Mouse (Mus musculus) cerebellum, adult 2 months (tissue): Measurements from ENCODE around the gene Baz1a. TPM values are rescaled to one million over a fixed set of nuclear protein-coding genes. Genes with fewer than 3 reads are reported as not detected.

Source experiments
- DNase-seq, 2 experiments: peaks; one replicate each; pipeline ENCODE4 v3.0.0; 2021
- H3K27ac ChIP-seq: fragments of 200-500 bp; 2 replicates; pipeline ENCODE4 v1.5.1; 2012; ENCODE audit warnings: low read length, control low read depth, inconsistent platforms; ENCODE audit not compliant: insufficient read depth
- H3K27me3 ChIP-seq: fragments of 200-500 bp; 2 replicates; pipeline ENCODE4 v1.6.1; 2012; ENCODE audit warnings: inconsistent platforms, mild to moderate bottlenecking, low read length, moderate library complexity; ENCODE audit not compliant: control insufficient read depth, insufficient read depth
- H3K4me1 ChIP-seq: fragments of 200-500 bp; 2 replicates; pipeline ENCODE4 v1.6.1; 2011; ENCODE audit warnings: low read length; ENCODE audit not compliant: control insufficient read depth, insufficient read depth
- H3K4me3 ChIP-seq: fragments of 200-500 bp; replicated peaks from 2 replicates; pipeline ENCODE3; 2011; ENCODE audit warnings: mild to moderate bottlenecking, low read depth, low read length, control low read depth; ENCODE audit not compliant: insufficient read depth
- CTCF ChIP-seq: fragments of 200-500 bp; IDR thresholded peaks from 2 replicates; pipeline ENCODE4 v1.5.1; 2011; ENCODE audit warnings: low read depth, mild to moderate bottlenecking, control low read depth, low read length, moderate library complexity, borderline replicate concordance; ENCODE audit not compliant: insufficient read depth
- POLR2A ChIP-seq: fragments of 200-500 bp; IDR thresholded peaks from 2 replicates; pipeline ENCODE4 v1.6.1; 2011; ENCODE audit warnings: low read length, control low read depth, borderline replicate concordance; ENCODE audit not compliant: insufficient read depth
- WGBS: fragments of 180-500 bp; shearing (Covaris S2); methylation state at CpG from one replicate; pipeline ENCODE4 v1.1.7; 2018; 5-methylcytosine and 5-hydroxymethylcytosine counted together
- polyA plus RNA-seq: library from polyadenylated mRNA; depleted of rRNA; stranded (reverse); fragments of >200 nt; gene quantifications from 2 replicates; pipeline ENCODE4 v1.2.3, GENCODE M21; 2012

Baz1a gene
- polyA plus RNA-seq, 1 experiment: 0.62 TPM

DNA sequence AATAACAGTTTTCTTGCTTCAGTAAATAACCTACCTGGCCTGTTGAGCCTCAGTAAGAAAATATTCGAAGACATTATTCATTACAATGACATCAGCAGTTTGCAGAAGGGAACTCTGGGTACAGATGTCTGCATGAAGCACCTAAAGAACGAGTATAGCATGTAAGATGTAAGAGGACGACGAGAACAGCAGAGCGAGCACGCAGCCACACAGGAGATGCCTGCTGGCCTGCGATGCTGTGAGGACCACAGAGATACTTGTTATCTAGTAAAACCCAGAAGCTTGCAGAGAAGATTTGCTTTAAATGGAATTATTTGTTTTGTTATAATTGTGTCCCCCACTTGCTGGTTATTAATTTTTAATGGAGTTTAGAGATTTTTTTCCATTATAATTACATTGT lies 39.1 kb upstream of the Baz1a start:
- 90% methylated on average over 7 of the region's 7 CpGs for WGBS

DNA sequence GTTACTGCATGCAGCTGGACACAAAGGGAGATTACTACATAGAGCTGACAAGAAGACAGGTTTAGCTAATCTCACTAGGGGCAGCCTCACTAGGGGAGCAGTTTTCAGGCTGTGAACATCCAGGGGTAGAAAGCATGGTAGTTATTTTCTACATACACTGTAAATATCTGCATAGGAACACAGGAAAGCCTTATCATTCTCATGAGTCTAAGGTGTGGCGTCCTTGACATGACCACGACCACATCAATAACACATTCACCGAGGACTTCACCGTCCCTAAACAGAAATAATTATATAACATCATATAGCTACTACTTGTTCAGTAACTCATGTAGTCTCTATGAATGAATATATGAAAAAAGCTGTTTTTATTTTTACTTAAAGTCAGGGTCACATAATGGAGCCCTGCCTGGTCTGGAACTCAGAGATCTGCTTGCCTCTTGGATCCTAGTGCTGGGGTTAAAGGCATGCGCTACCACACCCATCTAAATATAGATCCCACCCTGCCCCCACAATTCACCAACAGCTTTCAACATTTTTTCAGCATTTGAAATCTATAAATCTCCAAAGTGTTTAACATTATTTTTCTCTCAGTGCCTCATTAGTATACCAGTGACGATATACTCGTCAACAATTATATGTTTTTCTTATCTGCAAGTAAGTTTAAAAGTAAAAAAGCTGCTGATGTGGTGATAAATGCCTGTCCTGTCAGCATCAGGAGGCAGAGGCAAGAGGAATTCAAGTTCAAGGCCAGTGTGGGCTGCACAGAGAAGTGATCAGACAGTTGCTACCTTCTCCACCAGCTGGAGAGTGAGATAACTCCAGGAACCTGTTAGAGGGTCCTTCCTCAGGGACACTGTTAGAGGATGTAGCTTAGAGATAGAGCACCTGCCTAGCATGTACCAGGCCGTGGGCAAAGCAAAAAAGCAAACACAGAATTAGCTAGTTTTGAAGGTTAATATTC lies 37.3 kb upstream of the Baz1a start:
- Histone ChIP-seq H3K4me1 (no peaks in the 10 kb centered on the region), H3K4me3 (no peak overlapping the region), H3K27me3 (no peaks in the 10 kb centered on the region), H3K27ac (no peak overlapping the region)
- TF ChIP-seq CTCF (no peak), POLR2A (no peak)
- 95% methylated on average over 8 of the region's 8 CpGs for WGBS
- DNase-seq: no peak

More for the DNA sequence above, 39.1 kb upstream of the Baz1a start:
- no peaks in the 10 kb centered on the region for H3K27me3 ChIP-seq
- H3K27ac ChIP-seq: no peak overlapping the region
- TF ChIP-seq CTCF (no peak), POLR2A (no peak)
- no peak for DNase-seq
- H3K4me1 ChIP-seq: no peaks in the 10 kb centered on the region
- no peak overlapping the region for H3K4me3 ChIP-seq

DNA sequence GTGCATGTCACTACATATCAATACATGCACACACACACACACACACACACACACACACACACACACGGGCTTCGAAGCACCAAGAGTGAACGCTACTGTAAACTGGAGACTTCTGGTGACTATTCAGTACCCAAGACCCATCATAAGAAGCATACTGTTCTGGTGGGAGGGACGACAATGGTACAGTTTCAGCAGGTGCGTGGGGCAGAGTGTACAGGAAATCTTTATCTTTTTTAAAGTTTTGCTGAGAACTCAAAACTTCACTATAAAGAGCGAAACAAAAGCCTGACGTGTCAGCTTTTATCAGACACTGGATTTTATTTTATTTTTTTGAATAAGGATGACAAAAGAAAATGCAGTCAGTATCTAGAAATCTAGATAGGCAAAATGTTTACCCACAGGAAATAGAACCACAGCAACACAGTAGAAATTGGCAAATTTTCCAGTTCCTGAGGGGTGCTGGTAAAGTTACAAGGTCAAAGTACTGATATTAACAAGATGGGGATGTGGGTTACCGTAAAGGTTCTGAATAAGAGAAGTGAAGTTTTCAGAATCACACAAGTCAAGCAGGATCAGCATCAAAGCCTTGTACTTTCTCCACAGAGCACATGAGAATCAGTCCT lies 35.7 kb upstream of the Baz1a start:
- Histone ChIP-seq H3K4me1 (no peaks in the 10 kb centered on the region), H3K27me3 (no peaks in the 10 kb centered on the region), H3K4me3 (no peak overlapping the region), H3K27ac (no peak overlapping the region)
- WGBS: 92% methylated on average over 8 of the region's 8 CpGs
- TF ChIP-seq POLR2A (no peak), CTCF (no peak)
- DNase-seq: no peak

DNA sequence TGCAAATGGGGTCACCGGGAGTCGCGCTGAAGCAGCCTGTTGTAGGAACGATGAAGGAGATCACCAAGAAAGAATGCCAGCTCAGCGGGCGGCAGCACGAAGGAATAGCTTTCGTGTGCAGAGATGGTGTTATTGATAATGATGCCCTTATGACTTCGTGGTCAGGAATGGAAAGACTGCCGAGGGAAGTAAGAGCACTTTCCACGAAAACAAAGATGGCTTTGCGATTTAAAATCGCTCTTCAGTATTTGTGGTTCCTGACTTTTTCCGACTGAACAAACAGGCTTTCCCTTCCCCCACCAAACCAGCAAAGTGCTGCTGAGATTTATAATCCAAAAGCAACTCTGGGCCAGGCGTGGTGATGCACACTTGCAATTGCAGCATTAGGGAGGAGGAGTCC lies 26.9 kb upstream of the Baz1a start:
- no peak for DNase-seq

DNA sequence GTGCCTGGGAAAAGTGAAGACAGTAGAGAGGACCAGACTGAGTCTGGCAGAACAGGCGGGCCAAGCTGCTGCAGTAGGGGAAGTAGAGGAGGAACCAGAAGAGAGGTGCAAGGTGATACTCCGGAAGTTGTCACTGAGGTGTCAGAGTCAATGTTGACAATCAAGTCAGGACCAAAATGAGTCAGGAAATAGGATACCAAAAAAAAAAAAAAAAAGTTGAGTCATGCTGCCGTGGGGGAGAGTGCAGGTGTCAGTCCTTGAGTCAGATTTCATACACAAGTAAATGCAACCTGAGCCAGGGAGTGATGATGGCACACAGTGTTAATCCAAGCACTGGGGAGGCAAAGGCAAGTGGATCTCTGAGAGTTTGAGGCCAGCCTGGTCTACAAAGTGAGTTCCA lies 12.9 kb upstream of the Baz1a start:
- WGBS: 70% methylated on average over 3 of the region's 3 CpGs
- TF ChIP-seq CTCF (no peak), POLR2A (no peak)
- Histone ChIP-seq H3K4me3 (no peak overlapping the region), H3K27me3 (no peaks in the 10 kb centered on the region), H3K27ac (no peak overlapping the region), H3K4me1 (no peaks in the 10 kb centered on the region)
- no peak for DNase-seq

More for the DNA sequence above, 26.9 kb upstream of the Baz1a start:
- 86% methylated on average over 15 of the region's 15 CpGs for WGBS
- Histone ChIP-seq H3K4me3 (no peak overlapping the region), H3K27me3 (no peaks in the 10 kb centered on the region), H3K27ac (no peak overlapping the region), H3K4me1 (no peaks in the 10 kb centered on the region)
- no peak for TF ChIP-seq CTCF
- no peak for TF ChIP-seq POLR2A

DNA sequence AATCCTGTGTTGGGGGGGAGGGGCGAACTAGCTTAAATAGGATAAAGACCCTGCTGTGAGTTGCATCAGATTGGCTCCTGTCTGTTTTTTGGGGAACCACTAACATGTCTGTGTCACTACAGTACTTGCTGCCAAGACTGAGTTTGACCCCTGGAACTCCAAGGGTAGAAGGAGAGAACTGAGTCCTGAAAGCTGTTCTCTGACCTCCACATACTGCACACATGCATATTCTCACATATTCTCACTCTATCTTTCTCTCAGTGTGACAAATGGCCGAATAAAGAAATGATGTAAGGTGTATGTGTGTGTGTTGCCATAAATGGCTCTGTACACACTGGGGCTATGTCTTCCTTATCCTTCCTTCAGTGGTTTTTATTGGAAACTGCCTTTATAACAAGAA lies 9.1 kb upstream of the Baz1a start:
- Histone ChIP-seq H3K27ac (no peak overlapping the region), H3K27me3 (no peaks in the 10 kb centered on the region), H3K4me1 (no peaks in the 10 kb centered on the region), H3K4me3 (no peak overlapping the region)
- DNase-seq: no peak
- TF ChIP-seq CTCF (no peak), POLR2A (no peak)
- 68% methylated on average over 2 of the region's 2 CpGs for WGBS

DNA sequence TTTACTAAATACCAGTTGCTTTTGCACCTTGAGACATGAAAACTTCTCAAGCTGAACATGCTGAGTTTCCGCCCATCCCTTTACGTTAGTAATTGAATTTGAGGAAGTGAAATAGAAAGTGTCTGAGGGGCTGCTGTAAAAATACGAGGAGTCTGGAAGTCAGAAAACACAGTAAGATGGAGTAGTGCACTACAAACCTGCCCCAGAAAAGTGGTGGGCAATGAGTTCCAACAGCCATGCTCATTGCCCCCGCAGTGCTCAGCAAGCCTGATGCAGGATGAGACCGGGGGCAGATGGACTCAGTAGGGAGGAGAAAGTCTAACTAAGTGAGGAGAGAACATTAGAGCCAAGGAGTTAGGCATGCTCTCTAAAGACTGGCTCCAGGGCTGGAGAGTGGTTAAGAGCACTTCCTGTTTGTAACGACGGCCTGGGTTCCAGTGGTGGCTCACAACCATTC lies 5.3 kb upstream of the Baz1a start:
- Histone ChIP-seq H3K27ac (no peak overlapping the region), H3K4me3 (no peak overlapping the region), H3K4me1 (no peaks in the 10 kb centered on the region), H3K27me3 (no peaks in the 10 kb centered on the region)
- WGBS: 85% methylated on average over 7 of the region's 7 CpGs
- no peak for DNase-seq
- TF ChIP-seq CTCF (no peak), POLR2A (no peak)
